Mouse (Mus musculus): ENCODE results near the gene Capzb. TPM values are rescaled to one million over a fixed set of nuclear protein-coding genes. Genes with fewer than 3 reads are reported as not detected.

Gene Capzb
- polyA plus RNA-seq, 2 experiments, result 198 to 284 TPM

GRCm38 (mm10) chr4:139164082-139164481 is 28.6 kb upstream of the Capzb start:
- Histone ChIP-seq H3K4me1 (ENCODE audit: control insufficient read depth, insufficient read depth, low read length) (peaks cover 4% of the 10 kb centered on the region; the same call in 1 of the 2 replicates), H3K27me3 (ENCODE audit: control insufficient read depth, insufficient read depth, low read length) (no peaks in the 10 kb centered on the region), H3K9ac (ENCODE audit: low read depth, low read length, severe bottlenecking) (no peak overlapping the region), H3K9me3 (ENCODE audit: control insufficient read depth, low read length) (no peaks in the 10 kb centered on the region), H3K4me3 (replicated peaks; ENCODE audit: low read length) (no peak overlapping the region), H3K36me3 (ENCODE audit: control insufficient read depth, insufficient read depth, low read length) (no peaks in the 10 kb centered on the region), H3K27ac (replicated peaks; ENCODE audit: low read depth, low read length) (no peak overlapping the region), H3K4me2 (replicated peaks; ENCODE audit: low read depth, low read length, severe bottlenecking) (no peak overlapping the region)
- ATAC-seq (ENCODE audit: low FRiP score, low read depth) (no peak), DNase-seq (ENCODE audit: low spot score) (no peak)
- 85% methylated on average over 6 of the region's 6 CpGs for WGBS
- no peak for TF ChIP-seq POLR2A (IDR thresholded peaks at IDR 0.05; ENCODE audit: borderline replicate concordance, extremely low read depth, insufficient read depth, insufficient read length)

GRCm38 (mm10) chr4:139165259-139165658 is 27.4 kb upstream of the Capzb start:
- WGBS, result 86% methylated on average over 8 of the region's 8 CpGs
- H3K4me1 ChIP-seq (ENCODE audit: control insufficient read depth, insufficient read depth, low read length), result peaks cover 10% of the 10 kb centered on the region; the same call in 1 of the 2 replicates

GRCm38 (mm10) chr4:139166244-139166643 is 26.5 kb upstream of the Capzb start:
- WGBS, result 80% methylated on average over 8 of the region's 8 CpGs
- H3K4me2 ChIP-seq (replicated peaks; ENCODE audit: low read depth, low read length, severe bottlenecking), result no peak overlapping the region
- H3K4me1 ChIP-seq (ENCODE audit: control insufficient read depth, insufficient read depth, low read length), result peaks cover 10% of the 10 kb centered on the region; the same call in 1 of the 2 replicates
- H3K36me3 ChIP-seq (ENCODE audit: control insufficient read depth, insufficient read depth, low read length), result no peaks in the 10 kb centered on the region
- ATAC-seq (ENCODE audit: low FRiP score, low read depth) (no peak), DNase-seq (ENCODE audit: low spot score) (no peak)
- H3K9ac ChIP-seq (ENCODE audit: low read depth, low read length, severe bottlenecking), result no peak overlapping the region
- no peaks in the 10 kb centered on the region for H3K27me3 ChIP-seq (ENCODE audit: control insufficient read depth, insufficient read depth, low read length)
- no peak overlapping the region for H3K27ac ChIP-seq (replicated peaks; ENCODE audit: low read depth, low read length)
- TF ChIP-seq POLR2A (IDR thresholded peaks at IDR 0.05; ENCODE audit: borderline replicate concordance, extremely low read depth, insufficient read depth, insufficient read length), result no peak
- H3K9me3 ChIP-seq (ENCODE audit: control insufficient read depth, low read length), result no peaks in the 10 kb centered on the region
- H3K4me3 ChIP-seq (replicated peaks; ENCODE audit: low read length), result no peak overlapping the region

More at GRCm38 (mm10) chr4:139165259-139165658, 27.4 kb upstream of the Capzb start:
- no peak overlapping the region for H3K4me2 ChIP-seq (replicated peaks; ENCODE audit: low read depth, low read length, severe bottlenecking)
- no peaks in the 10 kb centered on the region for H3K27me3 ChIP-seq (ENCODE audit: control insufficient read depth, insufficient read depth, low read length)
- no peaks in the 10 kb centered on the region for H3K36me3 ChIP-seq (ENCODE audit: control insufficient read depth, insufficient read depth, low read length)
- H3K9ac ChIP-seq (ENCODE audit: low read depth, low read length, severe bottlenecking), result no peak overlapping the region
- TF ChIP-seq POLR2A (IDR thresholded peaks at IDR 0.05; ENCODE audit: borderline replicate concordance, extremely low read depth, insufficient read depth, insufficient read length), result no peak
- DNase-seq (ENCODE audit: low spot score) (no peak), ATAC-seq (ENCODE audit: low FRiP score, low read depth) (no peak)
- no peaks in the 10 kb centered on the region for H3K9me3 ChIP-seq (ENCODE audit: control insufficient read depth, low read length)
- H3K27ac ChIP-seq (replicated peaks; ENCODE audit: low read depth, low read length), result no peak overlapping the region
- no peak overlapping the region for H3K4me3 ChIP-seq (replicated peaks; ENCODE audit: low read length)

GRCm38 (mm10) chr4:139167107-139167506 is 25.6 kb upstream of the Capzb start:
- ATAC-seq (ENCODE audit: low FRiP score, low read depth), result peak; percentile 41; the same call in 1 of the 2 replicates
- no peaks in the 10 kb centered on the region for H3K27me3 ChIP-seq (ENCODE audit: control insufficient read depth, insufficient read depth, low read length)
- no peak overlapping the region for H3K4me3 ChIP-seq (replicated peaks; ENCODE audit: low read length)
- no peak overlapping the region for H3K4me2 ChIP-seq (replicated peaks; ENCODE audit: low read depth, low read length, severe bottlenecking)
- no peaks in the 10 kb centered on the region for H3K9me3 ChIP-seq (ENCODE audit: control insufficient read depth, low read length)
- no peak overlapping the region for H3K9ac ChIP-seq (ENCODE audit: low read depth, low read length, severe bottlenecking)
- H3K4me1 ChIP-seq (ENCODE audit: control insufficient read depth, insufficient read depth, low read length), result peaks cover 10% of the 10 kb centered on the region; the same call in 1 of the 2 replicates
- 27% methylated on average over 8 of the region's 8 CpGs for WGBS
- no peak overlapping the region; the same call in 1 of the 2 replicates for H3K27ac ChIP-seq (replicated peaks; ENCODE audit: low read depth, low read length)
- no peak for TF ChIP-seq POLR2A (IDR thresholded peaks at IDR 0.05; ENCODE audit: borderline replicate concordance, extremely low read depth, insufficient read depth, insufficient read length)
- H3K36me3 ChIP-seq (ENCODE audit: control insufficient read depth, insufficient read depth, low read length), result no peaks in the 10 kb centered on the region
- DNase-seq (ENCODE audit: low spot score), result no peak

- Histone ChIP-seq H3K9me3 (ENCODE audit: control insufficient read depth, low read length) (no peaks in the 10 kb centered on the region), H3K4me1 (ENCODE audit: control insufficient read depth, insufficient read depth, low read length) (peaks cover 10% of the 10 kb centered on the region; the same call in 1 of the 2 replicates), H3K27ac (replicated peaks; ENCODE audit: low read depth, low read length) (no peak overlapping the region), H3K9ac (ENCODE audit: low read depth, low read length, severe bottlenecking) (no peak overlapping the region), H3K36me3 (ENCODE audit: control insufficient read depth, insufficient read depth, low read length) (no peaks in the 10 kb centered on the region), H3K27me3 (ENCODE audit: control insufficient read depth, insufficient read depth, low read length) (no peaks in the 10 kb centered on the region), H3K4me3 (replicated peaks; ENCODE audit: low read length) (no peak overlapping the region), H3K4me2 (replicated peaks; ENCODE audit: low read depth, low read length, severe bottlenecking) (no peak overlapping the region)
- 58% methylated on average over 15 of the region's 15 CpGs for WGBS
- TF ChIP-seq POLR2A (IDR thresholded peaks at IDR 0.05; ENCODE audit: borderline replicate concordance, extremely low read depth, insufficient read depth, insufficient read length), result no peak
- DNase-seq (ENCODE audit: low spot score) (no peak), ATAC-seq (ENCODE audit: low FRiP score, low read depth) (no peak)
Measured at GRCm38 (mm10) chr4:139168985-139169747, 23.5 kb upstream of the Capzb start.

Measured in limb, embryonic 14.5 days (tissue).